Mouse (Mus musculus) left cerebral cortex, postnatal 14 days (tissue): ENCODE results near the gene Csrp3. TPM values are rescaled to one million over a fixed set of nuclear protein-coding genes. Genes with fewer than 3 reads are reported as not detected.

ENCODE experiments used
- DNase-seq, 2 experiments: peaks; one replicate each; pipeline ENCODE4 v3.0.0; 2021 to 2022; ENCODE audit warnings: low spot score in 2 of 2, mixed read lengths in 1 of 2
- intact Hi-C: fragments of 180-260 bp; cut with DNase I; formaldehyde crosslinking; loops from one replicate; pipeline ENCODE4 v1.15.1; 2025
- total RNA-seq, 2 experiments: library from RNA; stranded (reverse); gene quantifications; 2 replicates each; pipeline ENCODE4 v1.2.3; 2021

Gene Csrp3
- total RNA-seq, 2 experiments from 2014 or later, result not detected

DNA sequence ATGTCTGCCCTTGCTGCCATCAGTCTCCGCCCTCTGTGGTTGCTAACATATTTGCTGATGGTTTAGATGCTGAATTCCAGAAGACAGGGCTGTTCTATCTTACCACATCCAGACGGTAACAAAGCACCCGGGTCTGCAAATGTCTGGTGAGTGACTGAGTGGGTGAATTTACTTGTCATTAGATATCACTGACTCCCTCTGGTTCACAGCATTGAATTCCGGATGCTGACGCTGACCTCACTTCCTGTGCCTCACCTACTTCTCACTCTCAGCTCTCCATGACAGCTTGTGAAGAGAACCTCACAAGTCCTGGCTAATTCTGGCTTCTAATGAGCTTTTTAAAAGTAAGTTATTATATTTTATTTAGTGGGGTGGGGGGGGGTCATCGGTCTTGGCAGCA is 10.9 kb downstream of the Csrp3 start:
- intact Hi-C loops, result no loop called here
- DNase-seq, result no peak

DNA sequence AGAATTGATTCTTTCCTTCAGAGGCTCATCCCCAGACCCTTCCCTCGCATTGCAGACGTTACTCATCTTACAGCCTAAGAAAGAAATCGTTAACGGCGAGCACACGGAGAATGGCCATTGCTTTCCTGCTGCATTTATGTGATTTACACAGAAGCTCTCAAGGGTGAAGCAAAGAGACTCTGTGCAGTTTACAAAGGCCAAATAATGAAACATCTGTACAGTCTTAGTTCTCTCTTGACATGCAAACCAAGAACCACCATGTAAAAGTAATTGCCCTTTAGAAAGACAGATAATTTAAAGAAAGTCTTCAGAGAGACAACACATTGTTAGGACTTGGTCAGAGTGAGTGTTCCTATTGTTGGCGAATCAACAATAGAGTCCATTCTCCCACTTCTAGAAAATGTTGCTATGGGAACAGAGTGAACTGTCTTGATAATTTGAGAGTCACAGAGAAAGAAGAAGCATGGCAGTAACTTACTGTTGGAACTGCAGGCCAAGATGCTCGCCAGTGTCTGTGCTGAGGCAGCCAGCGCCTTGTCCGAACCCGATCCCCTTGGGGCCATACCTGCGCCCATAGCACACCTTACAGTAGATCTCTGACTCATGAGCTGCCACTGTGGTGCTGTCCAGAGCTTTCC is 12.7 kb downstream of the Csrp3 start:
- intact Hi-C loops, result no loop called here
- no peak for DNase-seq

DNA sequence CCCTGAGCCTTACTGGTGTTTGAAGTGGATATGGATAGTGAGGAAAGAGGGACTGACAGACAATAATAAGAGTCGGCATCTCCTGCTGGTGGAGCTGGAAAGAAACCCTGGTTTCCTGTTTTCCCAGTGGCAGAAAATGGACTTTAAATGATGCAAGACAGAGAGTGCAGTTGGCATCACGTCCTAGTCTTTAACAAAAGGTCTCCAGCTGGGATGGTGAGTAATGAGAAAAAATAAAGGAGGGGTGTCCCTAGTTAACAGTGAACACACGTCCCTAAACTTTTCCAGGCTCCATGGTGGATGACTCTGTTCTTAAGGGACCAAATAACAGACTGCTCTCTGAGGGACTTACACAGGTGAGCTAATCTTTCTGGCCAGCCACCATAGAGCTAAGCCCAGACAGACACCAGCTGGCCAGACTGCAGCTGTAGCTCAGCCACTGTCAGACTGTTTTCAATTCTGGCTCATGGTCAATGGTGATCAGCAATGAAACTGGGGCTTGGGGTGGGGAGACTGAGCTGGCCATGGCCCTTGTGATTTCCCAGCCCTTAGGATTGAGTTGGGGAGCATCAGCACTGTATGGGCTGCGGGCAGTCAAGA is 13.4 kb downstream of the Csrp3 start:
- DNase-seq, result no peak
- intact Hi-C loops, result no loop called here

DNA sequence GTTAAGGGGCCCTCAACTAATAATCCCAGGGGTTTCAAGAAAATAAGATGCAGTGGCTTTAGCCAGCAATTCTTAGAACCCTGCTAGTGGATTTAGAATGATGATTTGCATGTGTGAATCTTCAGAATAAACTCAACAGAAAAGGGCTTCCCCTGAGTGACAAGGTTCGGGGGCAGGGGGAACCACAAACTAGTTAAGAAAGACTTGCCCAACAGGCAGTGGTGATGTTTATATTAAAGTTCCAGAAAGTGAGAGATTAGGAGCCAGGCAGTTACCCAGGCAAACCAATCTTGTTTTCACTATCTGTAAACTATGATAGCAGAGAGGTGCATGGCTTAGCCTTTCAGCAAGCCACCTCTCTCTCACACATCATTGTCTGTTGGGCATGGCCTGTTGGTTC is 15.1 kb downstream of the Csrp3 start:
- intact Hi-C loops, result no loop called here
- DNase-seq, result no peak

DNA sequence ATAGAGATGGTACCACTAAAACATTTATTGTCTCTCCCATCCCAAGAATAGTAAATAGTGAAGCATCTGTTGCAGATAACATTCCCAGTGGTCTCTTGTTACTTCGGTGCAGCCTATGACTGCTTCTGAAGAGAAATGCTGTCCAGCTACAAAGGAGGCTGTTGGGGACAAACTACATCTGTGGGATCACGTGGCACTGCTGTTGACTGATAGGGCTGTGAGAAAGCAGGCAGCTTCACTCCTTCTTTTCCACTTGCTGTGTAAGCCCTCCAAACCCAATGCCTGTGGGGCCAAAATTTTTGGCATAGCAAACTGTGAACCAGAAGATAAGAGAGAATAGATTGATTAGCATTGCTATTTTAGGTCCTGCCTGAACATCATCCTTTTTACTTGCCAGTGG is 17.4 kb downstream of the Csrp3 start:
- DNase-seq, result no peak
- intact Hi-C loops, result no loop called here

DNA sequence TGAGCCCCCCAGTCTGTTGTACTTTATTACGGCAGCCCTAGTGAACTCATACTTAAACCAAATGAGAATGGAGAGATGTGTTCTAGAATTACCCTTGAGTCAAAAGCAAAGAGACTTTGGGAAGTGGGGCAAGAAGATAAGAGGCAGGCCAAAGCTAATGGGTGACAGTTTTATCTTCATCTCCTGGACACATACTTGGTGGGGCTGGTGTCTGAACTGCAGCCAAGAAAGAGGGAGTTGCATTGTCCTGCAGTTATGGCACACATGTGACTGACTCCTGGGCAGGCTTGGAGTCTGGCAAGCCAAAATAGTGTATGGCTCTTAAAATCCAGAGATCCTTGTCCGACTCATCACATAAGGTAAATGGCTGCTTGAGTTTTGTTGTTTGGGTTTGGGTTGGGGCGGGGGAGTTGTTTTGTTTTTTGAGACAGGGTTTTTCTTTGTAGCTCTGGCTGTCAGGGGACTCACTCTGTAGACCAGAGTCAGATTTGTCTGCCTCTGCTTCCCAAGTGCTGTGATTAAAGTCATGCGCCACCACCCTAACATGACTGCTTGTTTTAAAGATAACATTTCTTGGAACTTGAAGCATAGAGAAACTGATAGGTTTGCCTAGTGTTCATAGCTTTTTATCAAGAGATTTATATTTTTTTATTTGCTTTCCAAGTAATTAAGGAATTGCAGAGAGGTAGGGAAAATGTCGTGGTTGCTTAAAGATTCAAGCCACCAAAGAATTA is 18.5 kb downstream of the Csrp3 start:
- no peak for DNase-seq
- intact Hi-C loops, result no loop called here

DNA sequence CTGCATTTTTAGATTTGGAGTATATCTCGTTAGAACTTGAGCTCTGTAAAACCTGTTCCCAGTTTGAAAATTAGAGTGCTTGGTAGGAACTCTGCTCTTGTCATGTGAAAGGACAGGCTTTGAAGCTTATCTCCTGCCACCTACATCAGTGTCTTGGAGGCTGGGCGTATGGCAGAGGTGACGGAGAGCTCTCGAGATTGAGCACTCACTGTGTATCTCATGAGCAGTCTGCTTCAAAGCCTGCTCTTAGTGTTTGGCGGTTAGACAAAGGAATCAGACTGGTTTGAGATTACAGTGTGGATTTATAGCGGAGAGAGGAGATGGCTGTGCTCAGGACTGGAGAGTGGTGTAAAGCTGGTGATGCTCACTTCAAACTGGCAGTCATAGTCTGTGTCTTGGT is 22.7 kb downstream of the Csrp3 start:
- DNase-seq, result no peak
- intact Hi-C loops, result no loop called here

DNA sequence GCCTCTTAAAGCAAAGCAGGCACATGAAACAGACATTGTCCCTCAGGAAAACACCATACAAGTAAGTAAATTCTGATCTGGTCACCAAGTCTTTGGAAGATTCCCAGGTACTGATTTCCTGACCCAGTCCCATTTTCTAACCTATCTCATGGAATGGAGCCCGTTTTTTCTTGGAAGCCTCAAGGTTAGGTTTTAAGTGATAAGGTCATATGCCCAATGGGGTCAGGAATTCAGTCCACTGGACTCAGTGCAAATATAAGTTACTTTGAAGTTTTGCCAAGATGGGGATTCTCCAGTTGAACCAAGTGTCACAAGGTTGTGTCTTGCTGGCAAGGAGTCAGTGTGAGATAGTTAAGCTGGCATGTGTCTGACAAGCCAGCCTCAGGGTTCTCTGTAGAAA is 23.2 kb downstream of the Csrp3 start:
- intact Hi-C loops, result loop anchor here (5.0 kb wide), 1 partner anchor 298 kb away; no protein-coding TSS in a partner anchor
- no peak for DNase-seq

DNA sequence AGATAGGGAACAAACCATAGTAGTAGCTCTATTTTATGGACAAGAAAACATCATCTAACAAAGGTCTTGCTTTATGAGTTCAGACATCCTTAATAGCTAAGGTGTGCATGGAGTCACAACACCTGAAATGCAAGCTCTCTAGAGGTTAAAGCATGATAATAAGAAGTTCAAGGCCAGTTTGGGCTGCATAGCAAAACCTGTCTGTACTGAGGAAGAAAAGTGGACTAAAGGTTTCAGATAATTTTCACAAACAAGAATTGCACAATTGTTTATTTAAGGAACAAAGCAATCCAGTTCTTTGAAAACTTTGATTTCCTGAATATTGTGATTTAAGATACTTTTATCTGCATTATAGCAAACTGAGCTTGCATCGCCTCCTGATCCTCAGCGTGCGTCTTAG is 24.2 kb downstream of the Csrp3 start:
- intact Hi-C loops, result loop anchor here (5.0 kb wide), 1 partner anchor 299 kb away; no protein-coding TSS in a partner anchor
- DNase-seq, result no peak

DNA sequence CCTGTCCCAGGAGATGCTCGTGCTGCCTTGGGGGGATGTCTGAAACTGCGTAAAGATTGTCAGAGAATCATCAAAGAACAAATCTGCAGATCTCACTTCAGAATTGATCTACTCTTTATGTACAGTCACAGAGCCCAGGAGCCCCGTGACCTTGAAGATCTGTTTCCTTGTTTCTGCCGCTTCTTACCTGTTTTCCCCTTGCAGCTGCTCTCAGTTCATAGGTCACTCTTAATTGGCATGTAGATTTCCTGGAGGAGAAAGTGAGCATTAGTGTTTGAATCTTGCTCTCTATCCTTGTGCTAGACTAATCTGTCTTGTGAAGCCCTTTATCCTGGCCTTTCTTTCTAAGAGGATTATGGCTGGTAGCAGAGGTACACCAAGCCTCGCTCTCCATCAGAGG is 26.2 kb downstream of the Csrp3 start:
- intact Hi-C loops, result loop anchor here (5.0 kb wide), 1 partner anchor 301 kb away; no protein-coding TSS in a partner anchor
- DNase-seq, result no peak

DNA sequence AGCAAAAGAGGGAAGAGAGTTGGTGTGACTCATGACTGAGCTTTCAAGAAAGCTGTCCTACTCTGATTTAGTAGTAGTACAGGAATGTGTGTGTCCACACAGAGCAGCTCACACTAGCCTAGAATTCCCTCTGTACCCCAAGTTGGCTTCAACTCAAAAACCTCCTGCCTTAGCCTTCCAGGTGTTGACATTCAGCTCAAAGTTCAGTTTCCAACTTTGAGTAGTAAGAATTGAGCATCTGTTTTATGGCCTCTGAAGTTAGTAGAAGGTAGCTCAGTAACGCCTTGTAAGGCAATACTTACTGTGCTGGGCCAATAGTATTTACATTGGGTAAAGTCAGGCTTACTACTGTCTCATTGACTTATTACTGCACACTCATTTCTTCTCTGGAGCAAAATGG is 34.2 kb downstream of the Csrp3 start:
- DNase-seq, result no peak
- intact Hi-C loops, result no loop called here

DNA sequence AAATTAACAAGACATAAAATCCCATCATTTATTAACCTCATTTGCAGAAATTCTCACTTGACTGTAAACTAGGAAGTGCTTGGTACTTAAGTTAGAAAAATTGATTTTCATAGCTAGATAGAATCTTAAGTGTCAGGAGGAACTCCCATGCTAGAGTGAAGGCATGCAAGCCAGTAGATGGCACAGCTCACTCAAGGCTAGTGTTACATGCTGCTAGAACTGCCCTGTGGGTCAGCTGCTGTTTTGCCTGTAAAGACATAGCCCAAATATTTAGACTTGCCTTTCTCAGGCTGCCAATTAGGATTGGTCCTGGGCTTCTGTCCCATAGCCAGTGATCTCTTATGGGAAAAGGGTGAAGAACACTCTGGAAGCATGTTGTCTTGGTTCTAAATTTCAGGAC is 35.5 kb downstream of the Csrp3 start:
- no peak for DNase-seq
- intact Hi-C loops, result no loop called here

DNA sequence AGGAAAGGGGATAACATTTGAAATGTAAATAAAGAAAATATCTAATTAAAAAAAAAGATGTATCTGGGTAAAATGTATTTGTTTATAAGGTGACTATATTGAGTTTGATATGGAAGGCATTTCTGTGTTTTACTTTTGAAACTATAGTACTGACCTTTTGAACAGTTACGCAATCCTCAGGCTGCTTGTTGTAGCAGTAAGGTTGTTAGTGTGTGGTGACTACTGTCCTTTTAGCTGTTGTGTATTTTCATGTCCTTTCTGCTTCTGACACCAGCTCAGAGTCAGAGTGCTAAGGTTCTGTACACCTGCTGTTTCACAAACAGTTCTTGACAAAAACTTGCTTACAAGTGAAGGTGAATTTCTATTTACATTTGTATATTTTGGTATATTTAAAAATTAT is 37.2 kb downstream of the Csrp3 start:
- intact Hi-C loops, result no loop called here
- no peak for DNase-seq

DNA sequence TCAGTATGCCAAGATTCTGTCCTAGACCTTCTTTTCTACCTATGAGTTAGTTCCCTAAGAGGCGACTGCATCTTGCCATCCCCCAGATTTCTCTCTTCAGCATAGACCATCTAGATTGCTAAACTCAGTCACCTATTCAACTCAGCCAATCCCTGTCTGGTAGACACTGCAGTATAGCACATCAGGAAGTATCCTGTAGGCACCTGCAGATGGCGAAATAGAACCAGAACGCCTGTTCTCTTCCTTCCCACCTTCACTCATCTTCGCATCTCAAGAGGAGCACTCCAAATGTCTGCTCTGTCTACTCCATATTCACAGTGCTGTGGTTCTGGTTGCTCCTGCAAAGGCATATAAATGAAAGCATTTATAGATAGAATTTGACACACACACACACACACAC is 41.2 kb downstream of the Csrp3 start:
- intact Hi-C loops, result loop anchor here (5.0 to 10.0 kb wide), 3 partner anchors 52 to 316 kb away; no protein-coding TSS in a partner anchor
- no peak for DNase-seq

DNA sequence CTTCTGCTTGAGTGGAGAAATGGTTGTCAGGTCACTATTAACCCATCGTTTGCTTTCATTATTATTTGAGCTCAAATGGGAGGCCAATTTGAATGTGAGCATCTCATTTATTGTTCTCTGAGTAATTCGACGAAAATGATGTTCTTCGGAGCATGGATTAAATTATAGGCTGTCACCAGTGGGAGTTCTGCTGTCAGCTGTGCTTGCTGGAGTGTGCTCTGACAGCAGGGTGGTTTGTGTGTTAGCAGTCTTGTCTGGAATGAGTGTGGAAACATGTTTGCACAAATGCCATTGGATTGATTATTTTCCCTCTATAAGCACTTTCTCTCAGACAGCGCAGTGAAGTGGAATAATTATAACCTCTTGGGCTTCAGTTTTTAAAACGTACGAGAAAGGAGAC is 44.5 kb downstream of the Csrp3 start:
- no peak for DNase-seq
- intact Hi-C loops, result loop anchor here (10.0 kb wide), 1 partner anchor 49 kb away; no protein-coding TSS in a partner anchor

DNA sequence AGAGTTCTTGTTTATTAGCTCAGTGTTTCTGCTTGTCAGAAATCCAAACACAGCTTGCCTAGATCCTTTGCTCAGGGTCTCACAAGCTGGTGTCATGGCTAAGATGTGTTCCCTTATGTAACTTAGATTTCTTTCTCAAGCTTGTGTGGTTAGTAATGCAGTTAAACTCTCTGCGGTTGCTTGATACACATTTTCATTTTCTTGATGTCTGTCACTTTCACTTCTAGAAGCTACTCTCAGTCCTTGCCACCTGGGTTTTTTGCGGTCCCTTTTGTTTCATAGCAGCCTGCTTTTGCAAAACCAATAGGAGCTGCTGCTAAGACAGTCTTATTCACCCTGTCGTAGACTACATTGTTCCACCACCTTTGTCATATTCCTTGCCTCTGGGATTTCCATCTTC is 52.7 kb downstream of the Csrp3 start:
- DNase-seq, result no peak
- intact Hi-C loops, result no loop called here

DNA sequence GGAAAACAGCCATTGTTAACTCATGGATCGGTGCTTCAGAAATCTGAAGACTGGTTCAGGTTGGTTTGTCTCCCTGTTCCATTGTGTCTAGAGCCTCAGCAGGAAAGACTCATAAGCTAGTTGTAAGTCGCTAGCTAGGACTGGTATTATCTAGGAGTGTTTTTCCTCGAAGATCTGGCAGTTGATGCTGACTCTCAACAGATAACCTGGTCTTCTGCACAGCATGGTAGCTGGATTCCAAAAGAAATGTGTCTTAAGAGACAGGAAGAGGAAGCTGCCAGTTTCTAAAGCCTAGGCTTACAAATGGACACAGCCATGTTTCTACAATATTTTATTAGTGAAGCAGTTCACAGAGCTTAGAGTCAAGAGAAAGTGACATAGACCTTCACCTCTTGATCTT is 56.4 kb downstream of the Csrp3 start:
- intact Hi-C loops, result no loop called here
- no peak for DNase-seq

DNA sequence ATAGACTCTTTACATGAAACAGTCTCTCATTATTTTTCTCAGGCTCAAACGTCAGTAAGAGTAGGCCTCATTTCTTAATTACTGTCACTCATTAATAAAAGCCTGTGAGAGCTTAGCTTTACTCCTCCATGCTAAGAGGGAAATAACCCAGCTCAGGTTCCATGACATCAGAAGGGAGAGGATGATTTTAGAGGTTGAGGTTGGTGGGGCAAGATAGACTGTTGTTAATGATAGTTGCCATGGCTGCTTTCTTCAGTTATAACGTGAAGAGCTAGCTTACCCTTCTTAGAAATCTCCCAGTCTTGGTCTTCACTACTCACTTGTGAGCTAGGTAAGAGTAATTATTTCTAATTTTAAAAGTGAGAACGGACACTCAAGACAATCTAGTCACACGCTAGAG is 57.7 kb downstream of the Csrp3 start:
- intact Hi-C loops, result no loop called here
- no peak for DNase-seq

DNA sequence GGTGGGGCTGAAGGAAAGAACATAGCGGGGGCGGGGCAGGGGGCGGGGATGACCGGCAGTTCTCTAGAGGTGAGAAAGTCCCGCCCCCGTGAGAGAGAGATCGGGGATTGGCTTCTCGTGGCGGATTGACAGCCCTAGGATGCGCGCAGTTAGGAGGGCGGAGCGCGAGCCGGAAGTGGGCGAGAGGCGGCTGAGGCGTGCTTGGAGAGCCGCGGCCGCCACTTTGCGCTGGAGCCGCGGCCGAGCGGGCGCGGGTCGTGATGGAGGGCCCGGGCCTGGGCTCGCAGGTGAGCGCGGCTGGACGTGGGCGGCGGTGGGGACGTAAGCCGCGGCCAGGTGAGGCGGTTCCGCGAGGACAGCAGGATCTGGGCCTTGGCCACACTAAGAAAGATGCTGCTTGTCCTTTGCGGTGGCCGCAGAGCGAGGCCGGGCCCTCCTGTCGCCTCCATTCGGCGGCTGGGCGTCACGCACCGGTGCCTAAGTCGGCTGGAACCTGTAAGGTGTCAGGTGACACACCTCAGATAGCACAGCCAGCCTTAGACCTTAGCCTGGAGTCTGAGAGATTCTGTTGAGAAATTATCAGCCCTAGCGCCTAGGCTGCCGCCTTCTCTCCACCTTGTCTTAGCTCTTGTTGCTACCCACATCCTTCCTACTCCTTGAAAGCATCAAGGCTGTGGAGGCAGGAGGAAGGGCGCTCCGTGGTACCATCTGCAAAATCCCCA is 58.8 kb downstream of the Csrp3 start, which contains the start of gene Zdhhc13:
Gene Zdhhc13, plus strand, starts transcription at position 153 of the 722 bp plus-strand sequence.
- intact Hi-C loops, result no loop called here
- peak; percentile 93 to 95 for DNase-seq

DNA sequence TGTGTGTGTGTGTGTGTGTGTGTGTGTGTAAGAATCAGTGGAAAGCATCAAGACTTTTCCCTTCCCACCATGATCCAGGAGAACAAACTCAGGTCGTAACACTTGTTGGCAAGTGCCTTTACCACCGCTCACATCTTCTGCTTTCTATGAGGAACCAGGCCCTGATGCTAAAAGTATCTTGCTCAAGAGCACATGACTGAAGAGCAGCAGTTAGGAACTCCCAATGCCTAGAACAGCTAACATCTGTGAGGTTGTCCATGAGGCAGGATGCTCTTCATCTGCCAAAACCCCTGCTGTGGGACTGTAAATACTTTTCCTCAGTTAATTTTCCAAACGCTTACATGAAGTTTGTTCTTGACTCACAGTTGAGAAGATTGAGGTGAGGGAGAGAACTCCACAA is 59.5 kb downstream of the Csrp3 start:
- DNase-seq, result peak; percentile 7 to 44
- intact Hi-C loops, result no loop called here
